Mouse (Mus musculus) megakaryocyte, embryonic 14.5 days (primary cell): Measurements from ENCODE around the gene Ampd2.

Experiments used
- FLI1 ChIP-seq: IDR thresholded peaks from 2 replicates; pipeline ENCODE4 v1.6.1; 2012; ENCODE audit warnings: low read length, inconsistent platforms, mixed read lengths
- GATA1 ChIP-seq: IDR thresholded peaks from 3 replicates; pipeline ENCODE4 v1.6.1; 2012; ENCODE audit warnings: mixed read lengths, low read length, inconsistent platforms, borderline replicate concordance

- no peak for TF ChIP-seq GATA1
- no peak for TF ChIP-seq FLI1
These were observed 17.6 kb downstream of the Ampd2 start for GRCm38 (mm10) chr3:108068826-108069225.
